Mouse (Mus musculus): Measurements from ENCODE around the gene Olfr459. TPM values are rescaled to one million over a fixed set of nuclear protein-coding genes. Genes with fewer than 3 reads are reported as not detected.

Olfr459 gene
- polyA plus RNA-seq, 2 experiments, result not detected

DNA sequence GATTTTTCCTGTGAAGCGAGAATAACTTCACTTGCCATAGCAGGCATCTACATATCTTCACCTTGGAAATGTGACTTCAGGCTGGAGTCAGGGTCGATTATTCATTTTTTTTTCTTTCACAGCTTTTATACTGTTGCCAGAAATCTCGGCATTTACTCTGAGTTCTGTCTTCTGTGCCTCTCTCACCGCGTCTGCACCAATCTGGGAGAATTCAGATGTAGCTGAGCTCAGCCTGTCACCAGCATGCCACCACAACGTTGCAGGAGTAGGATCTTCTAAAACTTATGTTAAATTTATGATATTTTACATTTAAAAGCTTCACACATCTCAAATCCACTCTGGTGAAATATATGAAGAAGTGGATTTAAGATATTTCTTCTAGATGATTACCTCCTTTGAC, 20.4 kb downstream of the Olfr459 start:
- no peak for ATAC-seq (ENCODE audit: low FRiP score, low read depth)
- TF ChIP-seq POLR2A (IDR thresholded peaks at IDR 0.05; ENCODE audit: borderline replicate concordance, extremely low read depth, insufficient read depth, insufficient read length), result no peak
- Histone ChIP-seq H3K9ac (ENCODE audit: low read depth, low read length, severe bottlenecking) (no peak overlapping the region), H3K36me3 (ENCODE audit: control insufficient read depth, insufficient read depth, low read length) (no peaks in the 10 kb centered on the region), H3K9me3 (ENCODE audit: control insufficient read depth, low read length) (no peaks in the 10 kb centered on the region), H3K27ac (replicated peaks; ENCODE audit: low read depth, low read length) (no peak overlapping the region), H3K27me3 (ENCODE audit: control insufficient read depth, insufficient read depth, low read length) (no peaks in the 10 kb centered on the region), H3K4me1 (ENCODE audit: control insufficient read depth, insufficient read depth, low read length) (no peaks in the 10 kb centered on the region), H3K4me2 (replicated peaks; ENCODE audit: low read depth, low read length, severe bottlenecking) (no peak overlapping the region), H3K4me3 (replicated peaks; ENCODE audit: low read length) (no peak overlapping the region)
- DNase-seq (ENCODE audit: low spot score), result no peak
- WGBS, result 68% methylated on average over 6 of the region's 6 CpGs

- TF ChIP-seq POLR2A (IDR thresholded peaks at IDR 0.05; ENCODE audit: borderline replicate concordance, extremely low read depth, insufficient read depth, insufficient read length), result no peak
- H3K4me2 ChIP-seq (replicated peaks; ENCODE audit: low read depth, low read length, severe bottlenecking), result no peak overlapping the region
- no peaks in the 10 kb centered on the region for H3K4me1 ChIP-seq (ENCODE audit: control insufficient read depth, insufficient read depth, low read length)
- no peaks in the 10 kb centered on the region for H3K27me3 ChIP-seq (ENCODE audit: control insufficient read depth, insufficient read depth, low read length)
- H3K4me3 ChIP-seq (replicated peaks; ENCODE audit: low read length), result no peak overlapping the region
- no peak overlapping the region for H3K27ac ChIP-seq (replicated peaks; ENCODE audit: low read depth, low read length)
- no peak overlapping the region for H3K9ac ChIP-seq (ENCODE audit: low read depth, low read length, severe bottlenecking)
- no peaks in the 10 kb centered on the region for H3K9me3 ChIP-seq (ENCODE audit: control insufficient read depth, low read length)
- 71% methylated on average over 5 of the region's 5 CpGs for WGBS
- no peaks in the 10 kb centered on the region for H3K36me3 ChIP-seq (ENCODE audit: control insufficient read depth, insufficient read depth, low read length)
- DNase-seq (ENCODE audit: low spot score), result no peak
- no peak for ATAC-seq (ENCODE audit: low FRiP score, low read depth)
These were observed 30.1 kb downstream of the Olfr459 start for GRCm38 (mm10) chr6:41744664-41745392.

- Histone ChIP-seq H3K9ac (ENCODE audit: low read depth, low read length, severe bottlenecking) (no peak overlapping the region), H3K4me3 (replicated peaks; ENCODE audit: low read length) (no peak overlapping the region), H3K4me2 (replicated peaks; ENCODE audit: low read depth, low read length, severe bottlenecking) (no peak overlapping the region), H3K27me3 (ENCODE audit: control insufficient read depth, insufficient read depth, low read length) (no peaks in the 10 kb centered on the region), H3K9me3 (ENCODE audit: control insufficient read depth, low read length) (no peaks in the 10 kb centered on the region), H3K4me1 (ENCODE audit: control insufficient read depth, insufficient read depth, low read length) (no peaks in the 10 kb centered on the region), H3K27ac (replicated peaks; ENCODE audit: low read depth, low read length) (no peak overlapping the region), H3K36me3 (ENCODE audit: control insufficient read depth, insufficient read depth, low read length) (no peaks in the 10 kb centered on the region)
- DNase-seq (ENCODE audit: low spot score) (no peak), ATAC-seq (ENCODE audit: low FRiP score, low read depth) (no peak)
- TF ChIP-seq POLR2A (IDR thresholded peaks at IDR 0.05; ENCODE audit: borderline replicate concordance, extremely low read depth, insufficient read depth, insufficient read length), result no peak
These were observed 33.9 kb downstream of the Olfr459 start for GRCm38 (mm10) chr6:41741101-41741500.

DNA sequence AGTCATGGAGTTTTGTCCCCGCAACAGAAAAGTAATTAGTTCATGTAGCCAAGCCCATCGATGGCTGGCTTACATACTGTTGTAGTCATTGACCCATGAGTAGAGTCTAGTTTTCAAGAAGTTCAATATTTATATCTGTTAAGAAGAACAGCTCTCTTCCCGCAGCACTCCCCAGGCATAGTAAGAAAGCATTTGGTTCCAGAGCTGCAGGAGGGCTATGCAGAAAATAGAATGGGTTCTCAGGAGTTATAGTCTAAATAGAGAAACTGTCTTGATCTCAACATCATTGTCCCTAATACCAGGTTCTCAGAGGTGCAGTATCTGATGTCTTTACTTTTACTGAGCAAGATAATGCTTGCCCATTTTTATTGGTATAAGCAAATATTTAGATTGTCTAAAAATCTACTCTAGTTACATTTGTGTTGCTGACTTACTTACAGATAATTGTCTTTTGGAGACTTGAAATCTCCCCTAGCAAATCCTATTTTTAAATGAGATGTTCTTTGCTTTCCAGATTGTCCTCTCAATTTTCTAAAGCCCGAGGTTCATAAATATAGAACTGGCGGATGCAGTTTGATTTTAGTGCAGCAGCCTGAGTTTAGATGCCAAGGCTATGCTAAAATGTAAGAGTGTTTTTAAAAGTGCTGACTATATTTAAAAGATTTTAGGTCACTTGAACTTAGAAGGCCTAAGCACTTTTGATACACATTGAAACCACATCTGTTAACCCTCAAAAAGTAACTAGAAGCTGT, 40.1 kb downstream of the Olfr459 start:
- ATAC-seq (ENCODE audit: low FRiP score, low read depth) (no peak), DNase-seq (ENCODE audit: low spot score) (no peak)
- H3K36me3 ChIP-seq (ENCODE audit: control insufficient read depth, insufficient read depth, low read length), result no peaks in the 10 kb centered on the region
- H3K9me3 ChIP-seq (ENCODE audit: control insufficient read depth, low read length), result no peaks in the 10 kb centered on the region
- no peaks in the 10 kb centered on the region for H3K4me1 ChIP-seq (ENCODE audit: control insufficient read depth, insufficient read depth, low read length)
- H3K9ac ChIP-seq (ENCODE audit: low read depth, low read length, severe bottlenecking), result no peak overlapping the region
- no peaks in the 10 kb centered on the region for H3K27me3 ChIP-seq (ENCODE audit: control insufficient read depth, insufficient read depth, low read length)
- no peak overlapping the region for H3K27ac ChIP-seq (replicated peaks; ENCODE audit: low read depth, low read length)
- TF ChIP-seq POLR2A (IDR thresholded peaks at IDR 0.05; ENCODE audit: borderline replicate concordance, extremely low read depth, insufficient read depth, insufficient read length), result no peak
- WGBS, result 90% methylated on average over 5 of the region's 5 CpGs
- no peak overlapping the region for H3K4me2 ChIP-seq (replicated peaks; ENCODE audit: low read depth, low read length, severe bottlenecking)
- no peak overlapping the region for H3K4me3 ChIP-seq (replicated peaks; ENCODE audit: low read length)

GRCm38 (mm10) chr6:41727989-41728609, 46.9 kb downstream of the Olfr459 start:
- H3K9ac ChIP-seq (ENCODE audit: low read depth, low read length, severe bottlenecking), result no peak overlapping the region
- 81% methylated on average over 1 of the region's 1 CpGs for WGBS

More at GRCm38 (mm10) chr6:41727989-41728609, 46.9 kb downstream of the Olfr459 start:
- H3K4me1 ChIP-seq (ENCODE audit: control insufficient read depth, insufficient read depth, low read length), result no peaks in the 10 kb centered on the region
- H3K27ac ChIP-seq (replicated peaks; ENCODE audit: low read depth, low read length), result no peak overlapping the region
- no peak for ATAC-seq (ENCODE audit: low FRiP score, low read depth)
- H3K4me2 ChIP-seq (replicated peaks; ENCODE audit: low read depth, low read length, severe bottlenecking), result no peak overlapping the region
- no peak overlapping the region for H3K4me3 ChIP-seq (replicated peaks; ENCODE audit: low read length)
- no peaks in the 10 kb centered on the region for H3K36me3 ChIP-seq (ENCODE audit: control insufficient read depth, insufficient read depth, low read length)
- H3K9me3 ChIP-seq (ENCODE audit: control insufficient read depth, low read length), result no peaks in the 10 kb centered on the region
- DNase-seq (ENCODE audit: low spot score), result no peak
- no peak for TF ChIP-seq POLR2A (IDR thresholded peaks at IDR 0.05; ENCODE audit: borderline replicate concordance, extremely low read depth, insufficient read depth, insufficient read length)
- H3K27me3 ChIP-seq (ENCODE audit: control insufficient read depth, insufficient read depth, low read length), result no peaks in the 10 kb centered on the region

Data from limb, embryonic 14.5 days (tissue).